Mouse (Mus musculus) right cerebral cortex, postnatal 4 days (tissue): ENCODE measurements around the gene Polr2m.
"Not testable (repeated sequence)": the region's sequence is repeated elsewhere in the genome, so short reads cannot be mapped to it uniquely, and the experiment has no call there.

Source experiments
- DNase-seq: peaks from one replicate; pipeline ENCODE4 v3.0.0-alpha.2; 2022

Polr2m gene

GRCm38 (mm10) chr9:71485475-71486094 is at the start of gene Polr2m:
Gene Polr2m (minus strand): TSS chr9:71485935.
- peak; percentile 89 for DNase-seq

DNA sequence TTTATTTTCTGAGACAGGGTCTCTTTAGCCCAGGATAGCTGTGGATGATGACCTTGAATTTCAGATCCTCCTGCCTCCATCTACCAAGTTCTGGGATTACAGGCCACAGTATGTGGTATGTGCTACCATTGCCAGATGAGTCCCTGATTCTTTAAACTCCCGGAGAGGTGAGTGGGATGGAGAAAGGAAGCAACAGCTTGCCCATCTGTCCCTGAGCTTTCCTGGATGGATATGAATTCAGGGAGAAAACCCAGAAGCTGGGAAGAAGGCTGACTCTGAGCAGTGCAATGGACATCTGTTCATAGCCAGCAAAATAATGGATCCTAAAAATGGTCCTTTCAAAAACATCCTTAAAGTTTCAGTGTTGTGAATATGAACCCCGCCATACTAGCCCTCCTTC is 49.3 kb upstream of the Polr2m start:
- no peak for DNase-seq

GRCm38 (mm10) chr9:71529960-71530359 is 44.2 kb upstream of the Polr2m start:
- DNase-seq: peak; percentile 8

DNA sequence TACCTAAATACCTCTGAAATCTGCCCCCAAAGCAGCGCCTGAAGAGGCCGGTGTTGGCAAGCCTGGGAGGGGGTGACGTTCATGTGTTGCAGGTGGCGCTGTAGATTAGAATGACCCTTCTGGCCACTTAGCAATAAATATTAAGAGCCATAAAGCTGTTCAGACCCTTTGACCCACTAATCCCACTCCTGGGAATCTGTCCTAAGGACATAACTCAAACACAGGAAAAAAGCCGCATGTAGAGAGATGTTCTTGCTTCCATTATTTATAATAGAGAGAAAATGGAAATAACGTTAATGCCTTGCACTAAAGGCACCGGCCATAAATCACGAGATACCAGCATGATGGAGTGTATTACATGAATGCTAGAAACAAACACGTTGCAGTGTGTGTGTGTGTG is 41.7 kb upstream of the Polr2m start:
- no peak for DNase-seq

GRCm38 (mm10) chr9:71523901-71524300 is 38.2 kb upstream of the Polr2m start:
- no peak for DNase-seq

DNA sequence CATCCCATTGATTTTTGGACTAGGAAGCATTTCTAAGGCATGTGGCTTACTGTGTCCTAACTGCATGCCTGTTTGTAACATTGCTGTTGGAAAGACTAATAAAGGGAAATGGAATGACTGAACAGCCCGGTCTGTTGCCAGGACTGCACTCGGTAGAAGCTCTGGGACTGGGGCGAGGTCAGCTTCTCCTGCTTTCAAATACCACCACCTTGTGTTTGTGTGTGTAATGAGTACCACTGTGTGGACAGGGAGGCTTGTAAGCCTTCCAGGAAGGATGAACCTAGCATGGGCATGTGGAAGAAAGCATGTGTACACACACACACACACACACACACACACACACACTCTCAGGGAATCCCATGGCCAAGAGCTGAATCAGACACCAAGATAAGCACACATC is 34.1 kb upstream of the Polr2m start:
- DNase-seq: no peak

DNA sequence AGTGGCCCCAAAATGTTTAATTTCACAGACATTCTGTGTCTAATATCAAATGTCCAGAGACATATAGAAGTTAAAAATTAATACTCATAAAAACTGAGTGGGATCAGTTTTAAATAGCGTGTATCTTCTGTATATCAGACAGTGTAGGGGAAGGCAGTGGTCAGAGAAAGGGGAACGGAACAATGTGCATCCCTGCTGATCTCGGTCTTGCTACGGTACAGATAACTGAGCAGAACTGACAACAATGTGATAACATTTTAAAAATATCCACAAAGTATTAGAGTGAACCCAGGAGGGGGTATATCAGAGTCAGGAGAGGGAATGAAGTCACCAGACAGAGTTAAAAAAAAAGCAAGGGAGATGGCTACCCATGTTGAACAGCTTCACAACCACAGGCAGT is 31.8 kb upstream of the Polr2m start:
- DNase-seq: no peak

DNA sequence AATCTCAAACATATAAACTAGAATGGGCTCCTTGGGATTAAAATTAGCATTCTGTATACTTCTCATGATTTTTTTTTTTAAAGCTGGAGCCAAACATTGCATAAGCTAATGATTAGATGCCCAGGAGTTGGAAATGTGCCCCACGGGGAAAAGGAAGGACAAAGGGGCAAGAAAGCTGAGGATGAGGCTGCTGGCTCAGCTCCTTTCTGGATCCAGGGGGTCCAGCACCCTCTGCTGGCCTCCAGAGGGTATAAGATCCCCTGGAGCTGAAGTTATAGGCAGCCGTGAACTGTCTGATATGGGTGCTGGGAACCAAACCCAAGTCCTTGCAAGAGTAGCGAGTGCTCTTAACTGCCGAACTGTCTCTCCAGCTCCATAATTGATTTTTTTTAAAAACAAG is 30.1 kb upstream of the Polr2m start:
- no peak for DNase-seq

DNA sequence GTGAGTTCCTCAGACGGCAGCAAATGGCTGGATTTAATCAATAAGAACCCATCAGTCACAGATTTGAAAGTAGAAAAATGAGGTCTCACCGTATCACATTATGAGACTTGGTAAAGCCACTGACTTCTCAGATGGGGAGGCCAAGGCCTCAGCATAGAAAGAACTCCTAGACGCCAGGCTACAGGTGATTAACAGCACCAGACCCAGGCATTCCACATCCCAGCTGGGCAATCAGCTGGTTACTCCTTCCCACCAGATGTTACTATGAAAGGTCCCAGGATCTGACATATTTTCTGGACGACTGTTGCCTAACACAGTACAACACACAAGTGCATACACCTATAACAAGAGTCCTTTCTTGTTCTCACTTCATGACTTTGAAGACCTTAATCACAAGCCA is 27.8 kb upstream of the Polr2m start:
- no peak for DNase-seq

- no peak for DNase-seq
These were observed 27.2 kb upstream of the Polr2m start for GRCm38 (mm10) chr9:71512899-71513298.

- no peak for DNase-seq
These were observed 12.9 kb upstream of the Polr2m start for GRCm38 (mm10) chr9:71498391-71499182.

GRCm38 (mm10) chr9:71496637-71497036 is 10.9 kb upstream of the Polr2m start:
- DNase-seq: no peak

DNA sequence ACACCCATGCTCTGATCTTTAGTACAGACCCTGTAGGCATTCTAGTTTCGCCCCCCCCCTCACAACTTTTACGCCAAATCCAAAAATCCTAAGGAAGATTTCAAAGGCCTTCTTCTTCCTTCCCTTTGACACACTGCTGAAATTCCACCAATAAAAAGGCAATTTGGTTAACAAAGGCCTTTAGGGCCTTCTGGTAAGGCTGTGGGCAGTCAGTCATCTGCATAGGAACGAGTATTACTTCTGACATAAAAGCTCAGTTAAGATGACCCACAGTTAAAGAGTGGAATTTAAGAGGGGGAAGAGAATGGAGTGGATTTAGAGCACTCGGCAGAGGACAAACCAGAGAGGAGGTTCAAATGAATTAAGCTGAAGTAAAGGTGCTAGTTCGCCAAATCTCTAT is 8.0 kb upstream of the Polr2m start:
- no peak for DNase-seq

- DNase-seq: no peak
These were observed 6.7 kb upstream of the Polr2m start for GRCm38 (mm10) chr9:71492296-71493025.

GRCm38 (mm10) chr9:71490076-71490475 is 4.3 kb upstream of the Polr2m start:
- DNase-seq: no peak

DNA sequence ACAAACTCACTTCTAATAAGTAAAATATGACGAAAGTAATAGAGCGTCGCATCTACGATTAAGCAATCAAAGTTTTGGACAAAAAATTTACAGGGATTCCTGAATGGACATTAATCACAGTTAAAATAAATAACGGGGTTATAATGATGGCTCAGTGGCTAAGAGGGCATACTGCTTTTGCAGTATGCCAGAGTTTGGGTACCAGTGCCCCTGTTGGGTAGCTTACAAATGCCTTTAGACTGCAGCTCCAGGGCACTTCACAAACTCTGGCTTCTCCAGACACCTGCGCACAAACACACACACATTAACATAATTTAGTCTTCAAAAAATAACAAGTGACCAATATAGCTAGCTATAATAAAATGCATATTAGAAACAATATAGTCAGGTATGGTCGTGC is 392 bp upstream of the Polr2m start:
- DNase-seq: no peak

GRCm38 (mm10) chr9:71484871-71485474 is 762 bp downstream of the Polr2m start:
- no peak for DNase-seq

- DNase-seq: not testable (repeated sequence)
These were observed 1.9 kb downstream of the Polr2m start for GRCm38 (mm10) chr9:71483872-71484271.

GRCm38 (mm10) chr9:71480305-71480704 is 5.4 kb downstream of the Polr2m start:
- no peak for DNase-seq

DNA sequence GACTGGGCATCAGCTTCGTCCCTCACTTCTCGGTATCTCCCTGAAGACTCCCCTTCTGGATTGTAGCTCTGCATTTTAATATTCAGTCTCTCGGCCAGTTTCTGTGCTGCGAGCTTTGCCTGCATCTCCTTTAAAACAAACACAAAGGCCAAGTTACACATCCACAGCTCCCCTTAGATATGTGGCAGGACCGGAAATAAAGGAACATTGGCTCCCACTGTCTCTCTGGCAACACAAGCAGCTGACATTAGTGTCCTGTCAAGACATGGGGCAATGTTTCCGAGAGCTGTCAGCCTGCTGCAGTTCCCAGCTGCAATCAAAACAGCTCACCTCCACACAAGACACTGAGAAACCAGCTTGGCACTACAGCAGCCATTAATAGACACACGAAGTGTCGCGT is 6.3 kb downstream of the Polr2m start:
- no peak for DNase-seq

DNA sequence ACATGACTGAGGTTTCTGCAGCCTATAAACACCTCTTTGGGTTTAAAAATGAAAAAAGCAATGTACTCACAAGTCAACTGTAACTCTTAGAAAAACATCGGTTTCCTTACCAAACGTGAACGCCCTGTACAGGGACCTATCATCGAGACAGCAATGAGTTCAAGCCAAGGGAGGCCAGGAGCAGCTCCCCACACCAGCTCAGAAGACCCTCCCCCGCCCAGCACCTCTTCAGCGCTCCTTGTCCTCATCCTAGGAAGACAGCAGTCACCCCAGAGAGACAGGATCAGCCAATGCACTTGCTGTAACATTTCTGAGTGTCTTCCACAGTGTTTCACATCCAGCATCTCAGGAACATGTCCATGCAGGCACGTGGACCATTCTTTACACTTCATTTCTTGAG is 7.1 kb downstream of the Polr2m start:
- no peak for DNase-seq

- DNase-seq: no peak
These were observed 9.1 kb downstream of the Polr2m start for GRCm38 (mm10) chr9:71476601-71477000.

GRCm38 (mm10) chr9:71475536-71475935 is 10.2 kb downstream of the Polr2m start:
- DNase-seq: no peak

GRCm38 (mm10) chr9:71467434-71467833 is 18.3 kb downstream of the Polr2m start:
- no peak for DNase-seq
